In the genomic region with DNA sequence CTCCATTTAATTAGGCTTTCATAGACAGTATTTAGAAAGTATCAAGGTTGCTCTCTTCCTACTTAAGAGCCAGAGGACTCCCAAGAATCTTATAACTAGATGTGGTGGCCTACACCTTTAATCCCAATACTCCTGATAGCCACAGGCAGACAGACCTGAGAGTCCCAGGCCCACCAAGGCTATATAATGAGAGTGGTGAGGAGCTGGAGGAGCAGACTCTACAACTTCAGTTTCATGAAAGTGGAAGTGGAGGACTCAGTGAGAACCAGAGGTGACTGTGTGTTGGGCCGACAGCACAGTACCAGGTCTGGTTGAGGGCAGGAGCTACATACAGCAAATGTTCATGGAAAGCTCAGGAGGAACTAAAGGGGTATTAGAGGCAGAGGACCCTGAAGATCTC, we compare ENCODE assay signal across 8 mouse cellular contexts. TPM values are rescaled to one million over a fixed set of nuclear protein-coding genes. Genes with fewer than 3 reads are reported as not detected.
DNase-seq lines count a peak whose midpoint lies in the region; ATAC-seq and TF ChIP-seq lines count a peak whose summit lies in the region.

No protein-coding gene starts in this region.

- peaks cover 2% of the 10 kb centered on the region; the same call in 1 of the 2 replicates for H3K36me3 ChIP-seq in testis, adult 2 months (ENCODE audit: control insufficient read depth, insufficient read depth, low read length)
- H3K36me3 ChIP-seq in liver, embryonic 13.5 days, result peaks cover 1% of the 10 kb centered on the region; the same call in 1 of the 2 replicates

- H3K9ac ChIP-seq in liver, embryonic 13.5 days, result no peak overlapping the region

- peaks cover 2% of the 10 kb centered on the region; the same call in 1 of the 2 replicates for H3K4me1 ChIP-seq in testis, adult 2 months (ENCODE audit: control insufficient read depth, insufficient read depth, low read length)
- peaks cover 19% of the 10 kb centered on the region for H3K4me1 ChIP-seq in liver, embryonic 13.5 days (replicated peaks)

- H3K4me3 ChIP-seq in testis, adult 2 months (ENCODE audit: control insufficient read depth, low read depth, low read length), result peak overlapping the region; percentile 75
- peak overlapping the region; percentile 82 for H3K4me3 ChIP-seq in liver, embryonic 13.5 days (replicated peaks)

- intact Hi-C loops in gastrocnemius, postnatal 14 days (cut with DNase I; ENCODE audit: low total_unique reads), result no loop called here

- peak overlapping the region; percentile 93 for H3K27ac ChIP-seq in testis, adult 2 months (ENCODE audit: control insufficient read depth, insufficient read depth, low read depth, low read length)
- H3K27ac ChIP-seq in liver, embryonic 13.5 days, result no peak overlapping the region

- peak overlapping the region; percentile 82 for H3K4me2 ChIP-seq in liver, embryonic 13.5 days

- TF ChIP-seq POLR2A in testis, adult 2 months (IDR thresholded peaks at IDR 0.05; ENCODE audit: control insufficient read depth, low read depth, low read length), result no peak

- WGBS in liver, embryonic 13.5 days (ENCODE audit: insufficient replicate concordance), result 94% methylated on average over 1 of the region's 1 CpGs

- DNase-seq in embryo, embryonic 11 days, result peak; percentile 11
- no peak for DNase-seq in embryo, embryonic 9.5 days (ENCODE audit: extremely low spot score)
- DNase-seq in testis, postnatal 10 days (ENCODE audit: low spot score), result no peak
- DNase-seq in liver, embryonic 13.5 days, result no peak
- DNase-seq in gastrocnemius, postnatal 14 days, result no peak
- no peak for DNase-seq in adrenal gland, postnatal 4 days (ENCODE audit: low spot score in 2 of 2)

- H3K9me3 ChIP-seq in liver, embryonic 13.5 days (replicated peaks), result no peaks in the 10 kb centered on the region

- no peak for ATAC-seq in liver, embryonic 13.5 days (ENCODE audit: low read depth)
- ATAC-seq in inflammation-experienced regulatory T-cells, adult 6 months, result no peak

- no peaks in the 10 kb centered on the region for H3K27me3 ChIP-seq in testis, adult 2 months (ENCODE audit: control insufficient read depth, insufficient read depth, low read length)
- no peaks in the 10 kb centered on the region for H3K27me3 ChIP-seq in liver, embryonic 13.5 days

- no peak for TF ChIP-seq CTCF in testis, adult 2 months (IDR thresholded peaks at IDR 0.05; ENCODE audit: control insufficient read depth, insufficient read depth, insufficient replicate concordance, low read depth, low read length)

RNA-seq across cellular contexts. Expression of gene Cfap36, which starts 0.5 kb away (rescaled TPM):
- 143 and 145 TPM in 2 replicates for polyA plus RNA-seq in testis, adult 2 months (2012; rRNA removed)
- polyA plus RNA-seq in liver, embryonic 13.5 days (2015; fragmentation: Nextera tagmentation; extraction: Ambion mirVana), result 18.9 and 20.8 TPM in 2 replicates
- polyA plus RNA-seq in inflammation-experienced regulatory T-cells, adult 6 months (2017; shearing (Covaris generic)), result 10 to 100 TPM; 27.2 to 31.4 (median 30.2) TPM
- total RNA-seq in gastrocnemius, postnatal 14 days (2021), result 10 to 100 TPM; 11.7 to 14.5 TPM
- total RNA-seq in adrenal gland, postnatal 4 days (2021), result 10 to 100 TPM; 57.3 to 61.1 TPM
